Comparison of ENCODE assay signal across 8 mouse cellular contexts in genomic region chr11:69322693-69323471, GRCm38 (mm10). TPM values are rescaled to one million over a fixed set of nuclear protein-coding genes. Genes with fewer than 3 reads are reported as not detected.
DNase-seq lines count a peak whose midpoint lies in the region; ATAC-seq and TF ChIP-seq lines count a peak whose summit lies in the region.

No protein-coding gene starts in this region.

- ATAC-seq in midbrain, embryonic 13.5 days = no peak
- ATAC-seq in CD4-positive, CD25-positive, alpha-beta regulatory T cell, adult 4 months = no peak

- 14% methylated on average over 18 of the region's 18 CpGs for WGBS in lung, adult 2 months
- 29% methylated on average over 18 of the region's 18 CpGs for WGBS in hindbrain, embryonic 10.5 days
- WGBS in midbrain, embryonic 13.5 days = 22% methylated on average over 18 of the region's 18 CpGs

- peak overlapping the region; percentile 82 for H3K4me3 ChIP-seq in lung, adult 2 months (replicated peaks; ENCODE audit: extremely low read depth, low read depth, low read length)
- peak overlapping the region; percentile 72 for H3K4me3 ChIP-seq in hindbrain, embryonic 10.5 days
- peak overlapping the region; percentile 55 for H3K4me3 ChIP-seq in midbrain, embryonic 13.5 days (replicated peaks)

- peaks cover 6% of the 10 kb centered on the region; the same call in 1 of the 2 replicates for H3K4me1 ChIP-seq in lung, adult 2 months (ENCODE audit: control insufficient read depth, insufficient read depth, low read length)
- peaks cover 56% of the 10 kb centered on the region for H3K4me1 ChIP-seq in hindbrain, embryonic 10.5 days (replicated peaks)
- peaks cover 54% of the 10 kb centered on the region for H3K4me1 ChIP-seq in midbrain, embryonic 13.5 days (replicated peaks)

- H3K36me3 ChIP-seq in hindbrain, embryonic 10.5 days = peaks cover 33% of the 10 kb centered on the region
- H3K36me3 ChIP-seq in midbrain, embryonic 13.5 days = peaks cover 26% of the 10 kb centered on the region

- H3K27me3 ChIP-seq in hindbrain, embryonic 10.5 days (ENCODE audit: insufficient read depth, poor library complexity, severe bottlenecking) = peaks cover 16% of the 10 kb centered on the region
- H3K27me3 ChIP-seq in midbrain, embryonic 13.5 days = peaks cover 14% of the 10 kb centered on the region

- TF ChIP-seq CTCF in lung, adult 2 months (IDR thresholded peaks at IDR 0.05; ENCODE audit: insufficient read depth, low read length) = no peak
- TF ChIP-seq CTCF in brain, embryonic 14.5 days (IDR thresholded peaks at IDR 0.05; ENCODE audit: borderline replicate concordance, extremely low read depth, insufficient read depth, insufficient read length) = no peak

- H3K4me2 ChIP-seq in midbrain, embryonic 13.5 days (replicated peaks) = peak overlapping the region; percentile 70

- H3K9ac ChIP-seq in midbrain, embryonic 13.5 days (replicated peaks) = peak overlapping the region; percentile 79

- H3K9me3 ChIP-seq in hindbrain, embryonic 10.5 days = no peaks in the 10 kb centered on the region
- no peaks in the 10 kb centered on the region for H3K9me3 ChIP-seq in midbrain, embryonic 13.5 days

- DNase-seq in lung, adult 2 months = no peak
- DNase-seq in lung, postnatal 10 days = no peak
- DNase-seq in brain, embryonic 14.5 days (ENCODE audit: low read depth) = peak; percentile 14
- DNase-seq in hindbrain, embryonic 10.5 days (ENCODE audit: low spot score) = no peak
- no peak for DNase-seq in B cell, adult 2 months
- DNase-seq in gastrocnemius, postnatal 25 days = no peak

- H3K27ac ChIP-seq in hindbrain, embryonic 10.5 days = peak overlapping the region; percentile 97
- H3K27ac ChIP-seq in midbrain, embryonic 13.5 days = peak overlapping the region; percentile 82

- no peak for TF ChIP-seq POLR2A in lung, adult 2 months (IDR thresholded peaks at IDR 0.05; ENCODE audit: borderline replicate concordance, extremely low read depth, low read depth, low read length)
- TF ChIP-seq POLR2A in brain, embryonic 14.5 days (IDR thresholded peaks at IDR 0.05; ENCODE audit: borderline replicate concordance, extremely low read depth, insufficient read depth, insufficient read length, poor library complexity, severe bottlenecking) = no peak

RNA-seq across cellular contexts. Expression of gene Cntrob, which starts 0.7 kb away (rescaled TPM):
- 5.0 and 6.9 TPM in 2 replicates for polyA plus RNA-seq in lung, adult 2 months (2012; rRNA removed)
- polyA plus RNA-seq in brain, embryonic 14.5 days (2012; rRNA removed) = 42.2 and 54.4 TPM in 2 replicates
- 34.2 and 36.7 TPM in 2 replicates for polyA plus RNA-seq in hindbrain, embryonic 10.5 days (2016; fragmentation: Nextera tagmentation; extraction: Ambion mirVana)
- polyA plus RNA-seq in midbrain, embryonic 13.5 days (2015; fragmentation: Nextera tagmentation; extraction: Ambion mirVana) = 29.8 and 30.8 TPM in 2 replicates
- 1 to 10 TPM; 8.2 to 8.5 TPM for polyA plus RNA-seq in CD4-positive, CD25-positive, alpha-beta regulatory T cell, adult 4 months (2017; shearing (Covaris generic))
- 1 to 10 TPM; 1.2 to 2.5 TPM for total RNA-seq in gastrocnemius, postnatal 25 days (2021)

RNA-seq across cellular contexts. Expression of gene Trappc1, which starts 0.9 kb away (rescaled TPM):
- 26.7 and 48.5 TPM in 2 replicates for polyA plus RNA-seq in lung, adult 2 months (2012; rRNA removed)
- polyA plus RNA-seq in brain, embryonic 14.5 days (2012; rRNA removed) = 116 and 118 TPM in 2 replicates
- polyA plus RNA-seq in hindbrain, embryonic 10.5 days (2016; fragmentation: Nextera tagmentation; extraction: Ambion mirVana) = 189 and 208 TPM in 2 replicates
- polyA plus RNA-seq in midbrain, embryonic 13.5 days (2015; fragmentation: Nextera tagmentation; extraction: Ambion mirVana) = 221 and 223 TPM in 2 replicates
- 10 to 100 TPM; 92.9 to 99.3 TPM for polyA plus RNA-seq in CD4-positive, CD25-positive, alpha-beta regulatory T cell, adult 4 months (2017; shearing (Covaris generic))
- total RNA-seq in gastrocnemius, postnatal 25 days (2021) = 10 to 100 TPM; 39.6 to 48.3 TPM

RNA-seq across cellular contexts. Expression of gene Kcnab3, which starts 3.2 kb away (rescaled TPM):
- 1.6 and 2.2 TPM in 2 replicates for polyA plus RNA-seq in lung, adult 2 months (2012; rRNA removed)
- polyA plus RNA-seq in brain, embryonic 14.5 days (2012; rRNA removed) = 7.0 and 8.7 TPM in 2 replicates
- 1.2 and 2.7 TPM in 2 replicates for polyA plus RNA-seq in hindbrain, embryonic 10.5 days (2016; fragmentation: Nextera tagmentation; extraction: Ambion mirVana)
- polyA plus RNA-seq in midbrain, embryonic 13.5 days (2015; fragmentation: Nextera tagmentation; extraction: Ambion mirVana) = 3.9 and 4.9 TPM in 2 replicates
- 1 to 10 TPM in 1 of 2 experiments, under 1 TPM in 1; 0.62 to 1.2 TPM for polyA plus RNA-seq in CD4-positive, CD25-positive, alpha-beta regulatory T cell, adult 4 months (2017; shearing (Covaris generic))
- under 1 TPM in 1 of 2 experiments, not detected in 1; 0.13 TPM for total RNA-seq in gastrocnemius, postnatal 25 days (2021)

RNA-seq across cellular contexts. Expression of gene Rnf227, which starts 17.4 kb away (rescaled TPM):
- polyA plus RNA-seq in lung, adult 2 months (2012; rRNA removed) = 1.0 and 4.3 TPM in 2 replicates
- polyA plus RNA-seq in brain, embryonic 14.5 days (2012; rRNA removed) = 82.8 and 115 TPM in 2 replicates
- 18.0 and 19.9 TPM in 2 replicates for polyA plus RNA-seq in hindbrain, embryonic 10.5 days (2016; fragmentation: Nextera tagmentation; extraction: Ambion mirVana)
- 146 and 155 TPM in 2 replicates for polyA plus RNA-seq in midbrain, embryonic 13.5 days (2015; fragmentation: Nextera tagmentation; extraction: Ambion mirVana)
- polyA plus RNA-seq in CD4-positive, CD25-positive, alpha-beta regulatory T cell, adult 4 months (2017; shearing (Covaris generic)) = 1 to 10 TPM; 3.3 to 4.0 TPM
- under 1 TPM in 1 of 2 experiments, not detected in 1; 0.35 TPM for total RNA-seq in gastrocnemius, postnatal 25 days (2021)

RNA-seq across cellular contexts. Expression of gene Chd3, which starts 46.3 kb away (rescaled TPM):
- polyA plus RNA-seq in lung, adult 2 months (2012; rRNA removed) = 120 and 135 TPM in 2 replicates
- polyA plus RNA-seq in brain, embryonic 14.5 days (2012; rRNA removed) = 321 and 358 TPM in 2 replicates
- 45.1 and 46.9 TPM in 2 replicates for polyA plus RNA-seq in hindbrain, embryonic 10.5 days (2016; fragmentation: Nextera tagmentation; extraction: Ambion mirVana)
- polyA plus RNA-seq in midbrain, embryonic 13.5 days (2015; fragmentation: Nextera tagmentation; extraction: Ambion mirVana) = 83.5 and 91.9 TPM in 2 replicates
- polyA plus RNA-seq in CD4-positive, CD25-positive, alpha-beta regulatory T cell, adult 4 months (2017; shearing (Covaris generic)) = 10 to 100 TPM; 71.8 to 80.8 TPM
- 10 to 100 TPM; 12.0 to 13.9 TPM for total RNA-seq in gastrocnemius, postnatal 25 days (2021)
